ENCODE assay signal across 8 mouse cellular contexts in genomic region chr16:17807192-17808009, GRCm38 (mm10). TPM values are rescaled to one million over a fixed set of nuclear protein-coding genes. Genes with fewer than 3 reads are reported as not detected.
A peak's percentile ranks its signal among the peaks of the same experiment; 100 is the strongest.
DNase-seq lines count a peak whose midpoint lies in the region; ATAC-seq and TF ChIP-seq lines count a peak whose summit lies in the region.

No protein-coding gene starts in this region.

- WGBS in forebrain, embryonic 14.5 days = 2% methylated on average over 59 of the region's 73 CpGs
- 2% methylated on average over 73 of the region's 73 CpGs for WGBS in liver, embryonic 14.5 days (ENCODE audit: insufficient replicate concordance)
- 2% methylated on average over 71 of the region's 73 CpGs for WGBS in neural tube, embryonic 12.5 days
- WGBS in stomach, embryonic 16.5 days = 13% methylated on average over 73 of the region's 73 CpGs

- no peak for TF ChIP-seq EP300 in liver, embryonic 14.5 days (IDR thresholded peaks at IDR 0.05; ENCODE audit: low read depth)

- no peaks in the 10 kb centered on the region for H3K36me3 ChIP-seq in forebrain, embryonic 14.5 days (ENCODE audit: control insufficient read depth, insufficient read depth, low read length)
- H3K36me3 ChIP-seq in liver, embryonic 14.5 days (replicated peaks; ENCODE audit: control insufficient read depth, insufficient read depth, low read depth) = no peaks in the 10 kb centered on the region
- H3K36me3 ChIP-seq in neural tube, embryonic 12.5 days = no peaks in the 10 kb centered on the region
- H3K36me3 ChIP-seq in stomach, embryonic 16.5 days (ENCODE audit: control insufficient read depth, insufficient read depth, low read length) = 0 out of 2 replicates have a peak, but pooled peaks cover 4% of the 10 kb centered on the region

- peaks cover 42% of the 10 kb centered on the region for H3K27me3 ChIP-seq in forebrain, embryonic 14.5 days (replicated peaks; ENCODE audit: control insufficient read depth, insufficient read depth, low read length)
- peaks cover 71% of the 10 kb centered on the region for H3K27me3 ChIP-seq in liver, embryonic 14.5 days (ENCODE audit: control insufficient read depth, insufficient read depth, low read length)
- peaks cover 65% of the 10 kb centered on the region for H3K27me3 ChIP-seq in neural tube, embryonic 12.5 days (replicated peaks)
- peaks cover 22% of the 10 kb centered on the region for H3K27me3 ChIP-seq in stomach, embryonic 16.5 days (ENCODE audit: control insufficient read depth, insufficient read depth, low read length)

- peak; percentile 94 for ATAC-seq in forebrain, embryonic 14.5 days
- peak; percentile 75 for ATAC-seq in liver, embryonic 14.5 days (ENCODE audit: insufficient read depth)
- ATAC-seq in neural tube, embryonic 12.5 days (ENCODE audit: low FRiP score, low read depth) = peak; percentile 82
- peak; percentile 60; the same call in 1 of the 2 replicates for ATAC-seq in stomach, embryonic 16.5 days (ENCODE audit: insufficient read depth, low FRiP score)

- peak overlapping the region; percentile 59 for H3K4me3 ChIP-seq in forebrain, embryonic 14.5 days (ENCODE audit: low read depth, low read length)
- peak overlapping the region; percentile 21 to 47; a peak in 3 of 4 replicates for H3K4me3 ChIP-seq in liver, embryonic 14.5 days (ENCODE audit: insufficient read depth in 1 of 2, low read depth in 2 of 2, low read length in 2 of 2)
- H3K4me3 ChIP-seq in neural tube, embryonic 12.5 days = peak overlapping the region; percentile 59
- H3K4me3 ChIP-seq in stomach, embryonic 16.5 days (replicated peaks; ENCODE audit: low read length) = peak overlapping the region; percentile 46

- H3K4me1 ChIP-seq in forebrain, embryonic 14.5 days (ENCODE audit: control insufficient read depth, insufficient read depth, low read length) = peaks cover 32% of the 10 kb centered on the region
- H3K4me1 ChIP-seq in liver, embryonic 14.5 days (replicated peaks; ENCODE audit: control insufficient read depth in 2 of 2, insufficient read depth in 2 of 2, low read length in 1 of 2) = no peaks in the 10 kb centered on the region
- H3K4me1 ChIP-seq in neural tube, embryonic 12.5 days = peaks cover 55% of the 10 kb centered on the region
- H3K4me1 ChIP-seq in stomach, embryonic 16.5 days (ENCODE audit: control insufficient read depth, insufficient read depth, low read length) = peaks cover 56% of the 10 kb centered on the region

- intact Hi-C loops in heart, postnatal 10 days (cut with DNase I) = no loop called here

- H3K9ac ChIP-seq in forebrain, embryonic 14.5 days (ENCODE audit: low read length) = peak overlapping the region; percentile 82
- no peak overlapping the region for H3K9ac ChIP-seq in liver, embryonic 14.5 days (replicated peaks)
- H3K9ac ChIP-seq in neural tube, embryonic 12.5 days = peak overlapping the region; percentile 88
- H3K9ac ChIP-seq in stomach, embryonic 16.5 days (ENCODE audit: low read length) = peak overlapping the region; percentile 73

- peak overlapping the region; percentile 98 for H3K4me2 ChIP-seq in forebrain, embryonic 14.5 days (ENCODE audit: low read length)
- H3K4me2 ChIP-seq in liver, embryonic 14.5 days (ENCODE audit: low read depth) = peak overlapping the region; percentile 69
- H3K4me2 ChIP-seq in neural tube, embryonic 12.5 days (replicated peaks) = peak overlapping the region; percentile 97
- peak overlapping the region; percentile 59 for H3K4me2 ChIP-seq in stomach, embryonic 16.5 days (ENCODE audit: low read depth, low read length)

- peak overlapping the region; percentile 83 for H3K27ac ChIP-seq in forebrain, embryonic 14.5 days (ENCODE audit: low read depth, low read length)
- no peak overlapping the region for H3K27ac ChIP-seq in liver, embryonic 14.5 days
- peak overlapping the region; percentile 47; the same call in 1 of the 2 replicates for H3K27ac ChIP-seq in neural tube, embryonic 12.5 days
- peak overlapping the region; percentile 51; the same call in 1 of the 2 replicates for H3K27ac ChIP-seq in stomach, embryonic 16.5 days (ENCODE audit: low read length)

- TF ChIP-seq CTCF in liver, embryonic 14.5 days (IDR thresholded peaks at IDR 0.05; ENCODE audit: low read depth) = no peak

- no peaks in the 10 kb centered on the region for H3K9me3 ChIP-seq in forebrain, embryonic 14.5 days (replicated peaks; ENCODE audit: control insufficient read depth, low read length)
- no peaks in the 10 kb centered on the region for H3K9me3 ChIP-seq in liver, embryonic 14.5 days (ENCODE audit: control insufficient read depth, low read length)
- H3K9me3 ChIP-seq in neural tube, embryonic 12.5 days = no peaks in the 10 kb centered on the region
- no peaks in the 10 kb centered on the region for H3K9me3 ChIP-seq in stomach, embryonic 16.5 days (replicated peaks; ENCODE audit: control insufficient read depth, low read length)

- DNase-seq in CD4-positive, CD25-positive, alpha-beta regulatory T cell, adult 2 months (ENCODE audit: low read depth, low spot score) = peak; percentile 93
- DNase-seq in c-Kit-positive CD71-positive TER-119-negative erythroid progenitor cells, embryonic 14.5 days (ENCODE audit: low read depth) = peak; percentile 73
- DNase-seq in forebrain, embryonic 14.5 days (ENCODE audit: low spot score) = peak; percentile 96
- peak; percentile 89 to 90 for DNase-seq in heart, postnatal 10 days
- DNase-seq in kidney, postnatal 4 days = peak; percentile 88 to 92
- DNase-seq in liver, embryonic 14.5 days (ENCODE audit: low read depth in 3 of 3, low spot score in 3 of 3) = peak; percentile 41 to 51 (median 49)

RNA-seq across cellular contexts. Expression of gene Scarf2, which starts 10.3 kb away (rescaled TPM):
- polyA plus RNA-seq in forebrain, embryonic 14.5 days (2014; fragmentation: Nextera tagmentation; extraction: Ambion mirVana) = 0.89 and 1.1 TPM in 2 replicates
- 10 to 100 TPM; 15.1 to 16.0 TPM for total RNA-seq in heart, postnatal 10 days (2021)
- polyA plus RNA-seq in liver, embryonic 14.5 days (2012; rRNA removed) = 3.4 and 4.3 TPM in 2 replicates
- 0.51 and 1.0 TPM in 2 replicates for polyA plus RNA-seq in liver, embryonic 14.5 days (2014; fragmentation: Nextera tagmentation; extraction: Ambion mirVana)
- 13.5 and 13.9 TPM in 2 replicates for polyA plus RNA-seq in neural tube, embryonic 12.5 days (2016; fragmentation: Nextera tagmentation; extraction: Ambion mirVana)
- polyA plus RNA-seq in stomach, embryonic 16.5 days (2015; fragmentation: Nextera tagmentation; extraction: Ambion mirVana) = 4.8 and 7.3 TPM in 2 replicates

RNA-seq across cellular contexts. Expression of gene B830017H08Rik, which starts 25.5 kb away (rescaled TPM):
- 1.0 and 1.5 TPM in 2 replicates for polyA plus RNA-seq in forebrain, embryonic 14.5 days (2014; fragmentation: Nextera tagmentation; extraction: Ambion mirVana)
- under 1 TPM in 1 of 2 experiments, not detected in 1; 0.22 TPM for total RNA-seq in heart, postnatal 10 days (2021)
- not detected in 2 replicates for polyA plus RNA-seq in liver, embryonic 14.5 days (2012; rRNA removed)
- not detected in 2 replicates for polyA plus RNA-seq in liver, embryonic 14.5 days (2014; fragmentation: Nextera tagmentation; extraction: Ambion mirVana)
- 1.1 and 1.6 TPM in 2 replicates for polyA plus RNA-seq in neural tube, embryonic 12.5 days (2016; fragmentation: Nextera tagmentation; extraction: Ambion mirVana)
- not detected in 2 replicates for polyA plus RNA-seq in stomach, embryonic 16.5 days (2015; fragmentation: Nextera tagmentation; extraction: Ambion mirVana)

RNA-seq across cellular contexts. Expression of gene Car15, which starts 30.8 kb away (rescaled TPM):
- 4.0 and 5.0 TPM in 2 replicates for polyA plus RNA-seq in forebrain, embryonic 14.5 days (2014; fragmentation: Nextera tagmentation; extraction: Ambion mirVana)
- total RNA-seq in heart, postnatal 10 days (2021) = 1 to 10 TPM; 1.4 TPM
- polyA plus RNA-seq in liver, embryonic 14.5 days (2012; rRNA removed) = 1.3 and 1.6 TPM in 2 replicates
- not detected in 2 replicates for polyA plus RNA-seq in liver, embryonic 14.5 days (2014; fragmentation: Nextera tagmentation; extraction: Ambion mirVana)
- polyA plus RNA-seq in neural tube, embryonic 12.5 days (2016; fragmentation: Nextera tagmentation; extraction: Ambion mirVana) = 3.7 and 4.7 TPM in 2 replicates
- 2.4 and 3.7 TPM in 2 replicates for polyA plus RNA-seq in stomach, embryonic 16.5 days (2015; fragmentation: Nextera tagmentation; extraction: Ambion mirVana)

RNA-seq across cellular contexts. Expression of gene Klhl22, which starts 48.0 kb away (rescaled TPM):
- polyA plus RNA-seq in forebrain, embryonic 14.5 days (2014; fragmentation: Nextera tagmentation; extraction: Ambion mirVana) = 68.2 and 71.9 TPM in 2 replicates
- total RNA-seq in heart, postnatal 10 days (2021) = 10 to 100 TPM; 26.9 to 27.6 TPM
- polyA plus RNA-seq in liver, embryonic 14.5 days (2012; rRNA removed) = 13.1 and 14.0 TPM in 2 replicates
- 10.8 and 11.6 TPM in 2 replicates for polyA plus RNA-seq in liver, embryonic 14.5 days (2014; fragmentation: Nextera tagmentation; extraction: Ambion mirVana)
- polyA plus RNA-seq in neural tube, embryonic 12.5 days (2016; fragmentation: Nextera tagmentation; extraction: Ambion mirVana) = 63.6 and 66.6 TPM in 2 replicates
- 56.7 and 57.7 TPM in 2 replicates for polyA plus RNA-seq in stomach, embryonic 16.5 days (2015; fragmentation: Nextera tagmentation; extraction: Ambion mirVana)
